Mouse (Mus musculus) embryonic facial prominence, embryonic 13.5 days (tissue): ENCODE measurements around the gene Top1. TPM values are rescaled to one million over a fixed set of nuclear protein-coding genes. Genes with fewer than 3 reads are reported as not detected.

Experiments used
- ATAC-seq: fragments of 200-750 bp; cut with Nextera tagmentation; 2 replicates; pipeline ENCODE4 v1.8.0; 2017; ENCODE audit warnings: low read depth; ENCODE audit not compliant: insufficient number of reproducible peaks, insufficient read depth, low FRiP score, low TSS enrichment
- H3K27ac ChIP-seq: fragments of 300-500 bp; sonication (generic); 2 replicates; pipeline ENCODE4 v1.5.1; 2015; ENCODE audit warnings: moderate library complexity, mild to moderate bottlenecking, inconsistent platforms
- H3K27me3 ChIP-seq: fragments of 300-500 bp; sonication (generic); 2 replicates; pipeline ENCODE4 v1.6.1; 2015; ENCODE audit warnings: mild to moderate bottlenecking, inconsistent platforms
- H3K36me3 ChIP-seq: fragments of 300-500 bp; sonication (generic); 2 replicates; pipeline ENCODE4 v1.6.1; 2015; ENCODE audit warnings: mild to moderate bottlenecking, inconsistent platforms
- H3K4me1 ChIP-seq: fragments of 300-500 bp; sonication (generic); 2 replicates; pipeline ENCODE4 v1.6.1; 2015; ENCODE audit warnings: inconsistent platforms
- H3K4me2 ChIP-seq: fragments of 300-500 bp; sonication (generic); 2 replicates; pipeline ENCODE4 v1.6.1; 2015; ENCODE audit warnings: moderate library complexity, mild to moderate bottlenecking, inconsistent platforms
- H3K4me3 ChIP-seq: fragments of 300-500 bp; sonication (generic); 2 replicates; pipeline ENCODE4 v1.5.1; 2015; ENCODE audit warnings: mild to moderate bottlenecking, inconsistent platforms
- H3K9ac ChIP-seq: fragments of 300-500 bp; sonication (generic); 2 replicates; pipeline ENCODE4 v1.6.1; 2015; ENCODE audit warnings: mild to moderate bottlenecking, inconsistent platforms
- H3K9me3 ChIP-seq: fragments of 300-500 bp; sonication (generic); 2 replicates; pipeline ENCODE4 v1.6.1; 2016; ENCODE audit warnings: inconsistent platforms
- WGBS: fragments of 180-500 bp; shearing (Covaris S2); methylation state at CpG from one replicate; pipeline ENCODE4 v1.1.7; 2015; ENCODE audit warnings: mixed read lengths; 5-methylcytosine and 5-hydroxymethylcytosine counted together
- polyA plus RNA-seq: library from polyadenylated mRNA; unstranded; fragments of >200 nt; fragmentation: Nextera tagmentation; extraction: Ambion mirVana; gene quantifications from 2 replicates; pipeline ENCODE4 v1.2.1, GENCODE M21; 2015

The Top1 gene
- polyA plus RNA-seq, 1 experiment from 2014 or later, result 105 TPM

- 91% methylated on average over 5 of the region's 5 CpGs for WGBS
- Histone ChIP-seq H3K4me1 (peaks cover 5% of the 10 kb centered on the region; the same call in 1 of the 2 replicates), H3K27me3 (no peaks in the 10 kb centered on the region), H3K4me3 (no peak overlapping the region), H3K4me2 (no peak overlapping the region), H3K27ac (no peak overlapping the region), H3K36me3 (peaks cover 56% of the 10 kb centered on the region), H3K9me3 (no peaks in the 10 kb centered on the region), H3K9ac (no peak overlapping the region)
- no peak for ATAC-seq
These were observed 78.8 kb downstream of the Top1 start for GRCm38 (mm10) chr2:160724536-160724935.

- Histone ChIP-seq H3K36me3 (peaks cover 39% of the 10 kb centered on the region), H3K9me3 (no peaks in the 10 kb centered on the region), H3K4me2 (no peak overlapping the region), H3K4me1 (peaks cover 16% of the 10 kb centered on the region), H3K27ac (no peak overlapping the region), H3K9ac (no peak overlapping the region), H3K27me3 (no peaks in the 10 kb centered on the region), H3K4me3 (no peak overlapping the region)
- 87% methylated on average over 6 of the region's 6 CpGs for WGBS
- no peak for ATAC-seq
These were observed 80.5 kb downstream of the Top1 start for GRCm38 (mm10) chr2:160725877-160726864.

GRCm38 (mm10) chr2:160728972-160729371 lies 83.3 kb downstream of the Top1 start:
- H3K4me2 ChIP-seq, result no peak overlapping the region
- H3K9me3 ChIP-seq, result no peaks in the 10 kb centered on the region
- H3K4me1 ChIP-seq, result peaks cover 32% of the 10 kb centered on the region
- ATAC-seq, result no peak
- H3K4me3 ChIP-seq, result no peak overlapping the region
- WGBS, result 85% methylated on average over 3 of the region's 3 CpGs
- peaks cover 17% of the 10 kb centered on the region for H3K36me3 ChIP-seq
- no peaks in the 10 kb centered on the region for H3K27me3 ChIP-seq
- no peak overlapping the region for H3K27ac ChIP-seq
- H3K9ac ChIP-seq, result peak overlapping the region; percentile 2; the same call in 1 of the 2 replicates

GRCm38 (mm10) chr2:160729436-160729835 lies 83.7 kb downstream of the Top1 start:
- WGBS, result 67% methylated on average over 2 of the region's 2 CpGs
- Histone ChIP-seq H3K4me1 (peaks cover 36% of the 10 kb centered on the region), H3K36me3 (peaks cover 18% of the 10 kb centered on the region), H3K27ac (no peak overlapping the region), H3K9me3 (no peaks in the 10 kb centered on the region), H3K4me2 (no peak overlapping the region), H3K9ac (no peak overlapping the region), H3K27me3 (no peaks in the 10 kb centered on the region), H3K4me3 (no peak overlapping the region)
- no peak for ATAC-seq

GRCm38 (mm10) chr2:160729851-160730796 lies 84.4 kb downstream of the Top1 start:
- H3K27ac ChIP-seq, result no peak overlapping the region
- peak overlapping the region; percentile 87 for H3K4me3 ChIP-seq
- peaks cover 43% of the 10 kb centered on the region for H3K4me1 ChIP-seq
- H3K4me2 ChIP-seq, result peak overlapping the region; percentile 89
- no peak for ATAC-seq
- no peaks in the 10 kb centered on the region for H3K27me3 ChIP-seq
- H3K9ac ChIP-seq, result peak overlapping the region; percentile 99
- WGBS, result 33% methylated on average over 17 of the region's 17 CpGs
- peaks cover 22% of the 10 kb centered on the region for H3K36me3 ChIP-seq
- no peaks in the 10 kb centered on the region for H3K9me3 ChIP-seq

GRCm38 (mm10) chr2:160730797-160731116 lies 85.1 kb downstream of the Top1 start:
- H3K4me2 ChIP-seq, result peak overlapping the region; percentile 89
- WGBS, result 8% methylated on average over 19 of the region's 19 CpGs
- no peak; the same call in 1 of the 2 replicates for ATAC-seq
- H3K36me3 ChIP-seq, result peaks cover 22% of the 10 kb centered on the region
- no peaks in the 10 kb centered on the region for H3K9me3 ChIP-seq
- H3K4me1 ChIP-seq, result peaks cover 48% of the 10 kb centered on the region
- peak overlapping the region; percentile 36; the same call in 1 of the 2 replicates for H3K27ac ChIP-seq
- H3K9ac ChIP-seq, result peak overlapping the region; percentile 99
- H3K27me3 ChIP-seq, result no peaks in the 10 kb centered on the region
- peak overlapping the region; percentile 87 for H3K4me3 ChIP-seq

GRCm38 (mm10) chr2:160731117-160731838 lies 85.6 kb downstream of the Top1 start, which contains the start of gene Plcg1:
Gene Plcg1 (plus strand): TSS chr2:160731300.
- H3K27ac ChIP-seq, result peak within 1 kb of the TSS; percentile 96
- H3K4me3 ChIP-seq, result peak within 1 kb of the TSS; percentile 87
- no peaks in the 10 kb centered on the region for H3K9me3 ChIP-seq
- H3K4me1 ChIP-seq, result peaks cover 48% of the 10 kb centered on the region
- under 1% methylated on average over 78 of the region's 99 CpGs for WGBS
- no peaks in the 10 kb centered on the region for H3K27me3 ChIP-seq
- ATAC-seq, result peak; percentile 94
- peak within 1 kb of the TSS; percentile 99 for H3K9ac ChIP-seq
- peak within 1 kb of the TSS; percentile 89 for H3K4me2 ChIP-seq
- H3K36me3 ChIP-seq, result peaks cover 26% of the 10 kb centered on the region

- Histone ChIP-seq H3K9me3 (no peaks in the 10 kb centered on the region), H3K27me3 (no peaks in the 10 kb centered on the region), H3K27ac (peak overlapping the region; percentile 96), H3K4me2 (peak overlapping the region; percentile 89), H3K4me1 (peaks cover 49% of the 10 kb centered on the region), H3K36me3 (peaks cover 32% of the 10 kb centered on the region), H3K9ac (peak overlapping the region; percentile 99), H3K4me3 (peak overlapping the region; percentile 87)
- under 1% methylated on average over 32 of the region's 32 CpGs for WGBS
- peak; percentile 43; the same call in 1 of the 2 replicates for ATAC-seq
These were observed 86.2 kb downstream of the Top1 start for GRCm38 (mm10) chr2:160731839-160732261.

- 25% methylated on average over 9 of the region's 9 CpGs for WGBS
- Histone ChIP-seq H3K27ac (peak overlapping the region; percentile 96; the same call in 1 of the 2 replicates), H3K4me3 (peak overlapping the region; percentile 87), H3K9me3 (no peaks in the 10 kb centered on the region), H3K27me3 (no peaks in the 10 kb centered on the region), H3K9ac (peak overlapping the region; percentile 99), H3K4me2 (peak overlapping the region; percentile 89), H3K4me1 (peaks cover 55% of the 10 kb centered on the region), H3K36me3 (peaks cover 38% of the 10 kb centered on the region)
- no peak for ATAC-seq
These were observed 86.8 kb downstream of the Top1 start for GRCm38 (mm10) chr2:160732420-160732995.

GRCm38 (mm10) chr2:160733131-160733531 lies 87.4 kb downstream of the Top1 start:
- Histone ChIP-seq H3K27ac (no peak overlapping the region), H3K9me3 (no peaks in the 10 kb centered on the region), H3K4me1 (peaks cover 60% of the 10 kb centered on the region), H3K4me2 (peak overlapping the region; percentile 89), H3K4me3 (peak overlapping the region; percentile 87), H3K9ac (peak overlapping the region; percentile 99), H3K27me3 (no peaks in the 10 kb centered on the region), H3K36me3 (peaks cover 44% of the 10 kb centered on the region)
- no peak for ATAC-seq
- 34% methylated on average over 7 of the region's 7 CpGs for WGBS
